Mouse (Mus musculus) adrenal gland (tissue): ENCODE measurements around the gene Svip.

Experiments
- intact Hi-C: fragments of 180-260 bp; cut with DNase I; formaldehyde crosslinking; loops from one replicate; pipeline ENCODE4 v1.15.1; 2025
- long read RNA-seq, 2 experiments: library from polyadenylated mRNA; unstranded; transcript quantifications; one replicate each; pipeline ENCODE4 v2.0.0; 2020; ENCODE audit warnings: borderline replicate concordance in 1 of 2; ENCODE audit not compliant: insufficient replicate concordance in 1 of 2

Gene Svip
- long read RNA-seq, experiment 1, transcript Svip-201 (4 exons, 3,053 nt), result major isoform, 21 of 21 reads
- long read RNA-seq, experiment 1, partial matches to known transcripts, result 0 of 21 reads
- long read RNA-seq, experiment 1, other reads (novel, unspliced or antisense), result 0 of 21 reads
- long read RNA-seq, experiment 2, transcript Svip-201 (4 exons, 3,053 nt), result major isoform, 22 of 24 reads
- long read RNA-seq, experiment 2, partial matches to known transcripts, result 0 of 24 reads
- long read RNA-seq, experiment 2, other reads (novel, unspliced or antisense), result 1 of 24 reads

- intact Hi-C loops, result no loop called here
Observed at GRCm38 (mm10) chr7:52005511-52006295, at the start of gene Svip. TSS of gene Svip (minus strand) at chr7:52006018.

- intact Hi-C loops, result loop anchor here (5.0 kb wide), 1 partner anchor 354 kb away; no protein-coding TSS in a partner anchor
Observed at GRCm38 (mm10) chr7:52037600-52038582, 32.1 kb upstream of the Svip start.

- intact Hi-C loops, result no loop called here
Observed at GRCm38 (mm10) chr7:52024050-52024626, 18.3 kb upstream of the Svip start.

- intact Hi-C loops, result no loop called here
Observed at GRCm38 (mm10) chr7:52022039-52022438, 16.2 kb upstream of the Svip start.

GRCm38 (mm10) chr7:52015628-52016027, 9.8 kb upstream of the Svip start, which contains the start of gene 1700015G11Rik:
TSS of gene 1700015G11Rik (minus strand) at chr7:52015728.
- intact Hi-C loops, result no loop called here

- intact Hi-C loops, result no loop called here
Observed at GRCm38 (mm10) chr7:52015180-52015579, 9.4 kb upstream of the Svip start.

GRCm38 (mm10) chr7:52013457-52013856, 7.6 kb upstream of the Svip start:
- intact Hi-C loops, result no loop called here

GRCm38 (mm10) chr7:52007138-52007537, 1.3 kb upstream of the Svip start:
- intact Hi-C loops, result no loop called here

- intact Hi-C loops, result no loop called here
Observed at GRCm38 (mm10) chr7:52006296-52006630, 445 bp upstream of the Svip start.

GRCm38 (mm10) chr7:51991020-51991419, 14.8 kb downstream of the Svip start:
- intact Hi-C loops, result no loop called here

- intact Hi-C loops, result no loop called here
Observed at GRCm38 (mm10) chr7:51986909-51987308, 18.9 kb downstream of the Svip start.

- intact Hi-C loops, result no loop called here
Observed at GRCm38 (mm10) chr7:51985763-51986162, 20.1 kb downstream of the Svip start.

GRCm38 (mm10) chr7:51982303-51982702, 23.5 kb downstream of the Svip start:
- intact Hi-C loops, result no loop called here

GRCm38 (mm10) chr7:51979271-51979670, 26.5 kb downstream of the Svip start:
- intact Hi-C loops, result loop anchor here (2.0 kb wide), 1 partner anchor 360 kb away; no protein-coding TSS in a partner anchor

- intact Hi-C loops, result no loop called here
Observed at GRCm38 (mm10) chr7:51975181-51975580, 30.6 kb downstream of the Svip start.

- intact Hi-C loops, result no loop called here
Observed at GRCm38 (mm10) chr7:51973526-51973925, 32.3 kb downstream of the Svip start.

GRCm38 (mm10) chr7:51973091-51973490, 32.7 kb downstream of the Svip start:
- intact Hi-C loops, result no loop called here

- intact Hi-C loops, result no loop called here
Observed at GRCm38 (mm10) chr7:51972252-51972855, 33.5 kb downstream of the Svip start.

GRCm38 (mm10) chr7:51969379-51969778, 36.4 kb downstream of the Svip start:
- intact Hi-C loops, result loop anchor here (5.0 to 10.0 kb wide), 2 partner anchors 117 to 235 kb away; no protein-coding TSS in a partner anchor

GRCm38 (mm10) chr7:51967581-51967980, 38.2 kb downstream of the Svip start:
- intact Hi-C loops, result loop anchor here (5.0 to 10.0 kb wide), 2 partner anchors 115 to 233 kb away; no protein-coding TSS in a partner anchor
